Mouse (Mus musculus): Measurements from ENCODE around the gene Hspb1. TPM values are rescaled to one million over a fixed set of nuclear protein-coding genes. Genes with fewer than 3 reads are reported as not detected.
A peak's percentile ranks its signal among the peaks of the same experiment; 100 is the strongest.

Hspb1 gene
- polyA plus RNA-seq, 1 experiment from 2014 or later, result 20.3 TPM

DNA sequence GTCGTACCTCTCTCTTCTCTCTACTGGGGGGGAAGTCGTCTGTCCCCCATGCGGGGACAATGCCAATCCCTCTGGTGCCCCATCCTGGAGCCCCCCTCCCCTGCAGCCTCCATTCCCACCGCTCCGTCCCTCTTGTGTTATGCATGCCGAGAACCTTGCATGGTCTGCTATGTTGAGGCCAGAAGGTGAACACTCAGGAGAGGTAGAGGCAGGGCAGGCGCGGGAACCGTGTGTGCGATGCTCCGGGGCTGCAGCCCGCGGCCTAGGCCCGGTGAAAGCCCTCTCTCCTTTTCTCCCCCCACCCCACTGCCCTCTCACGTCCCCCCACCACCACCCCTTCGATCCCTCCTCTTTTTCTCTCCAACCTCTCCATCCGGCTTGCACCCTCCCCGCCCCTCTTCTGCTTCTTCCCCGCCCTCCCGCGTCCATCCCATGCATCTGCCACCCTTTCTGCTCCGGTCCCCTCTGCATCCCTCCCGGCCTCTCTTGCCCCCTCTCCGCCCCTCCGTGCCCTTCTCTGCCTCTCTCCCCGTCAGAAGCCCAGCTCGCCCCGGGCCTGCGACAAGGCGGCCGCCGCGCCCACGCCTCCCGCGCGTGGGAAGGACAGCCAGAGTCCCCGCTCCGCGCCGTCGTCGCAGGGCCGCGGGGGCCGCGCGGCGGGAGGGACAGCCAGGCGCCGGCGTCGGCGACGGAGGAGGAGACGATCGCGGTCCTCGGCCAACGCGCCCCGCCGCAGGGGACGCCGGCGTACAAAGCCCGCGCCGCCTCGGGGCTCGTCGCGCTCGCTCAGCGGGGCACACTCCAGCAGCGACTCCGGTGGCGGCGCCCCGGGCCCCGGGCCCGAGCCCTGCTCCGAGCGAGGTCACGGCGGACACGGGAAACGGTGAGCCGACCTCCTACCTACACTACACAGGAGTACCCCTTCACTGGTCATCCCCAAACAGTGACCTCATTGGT lies 19.8 kb upstream of the Hspb1 start:
- Histone ChIP-seq H3K27ac (replicated peaks) (peak overlapping the region; percentile 72), H3K4me3 (peak overlapping the region; percentile 53), H3K9ac (replicated peaks) (peak overlapping the region; percentile 71), H3K36me3 (no peaks in the 10 kb centered on the region), H3K9me3 (0 out of 2 replicates have a peak, but pooled peaks cover 5% of the 10 kb centered on the region), H3K27me3 (peaks cover 81% of the 10 kb centered on the region), H3K4me2 (replicated peaks) (peak overlapping the region; percentile 86), H3K4me1 (peaks cover 20% of the 10 kb centered on the region)
- WGBS, result 1% methylated on average over 83 of the region's 89 CpGs
- peak; percentile 48; the same call in 1 of the 2 replicates for ATAC-seq (ENCODE audit: low FRiP score, low read depth)

DNA sequence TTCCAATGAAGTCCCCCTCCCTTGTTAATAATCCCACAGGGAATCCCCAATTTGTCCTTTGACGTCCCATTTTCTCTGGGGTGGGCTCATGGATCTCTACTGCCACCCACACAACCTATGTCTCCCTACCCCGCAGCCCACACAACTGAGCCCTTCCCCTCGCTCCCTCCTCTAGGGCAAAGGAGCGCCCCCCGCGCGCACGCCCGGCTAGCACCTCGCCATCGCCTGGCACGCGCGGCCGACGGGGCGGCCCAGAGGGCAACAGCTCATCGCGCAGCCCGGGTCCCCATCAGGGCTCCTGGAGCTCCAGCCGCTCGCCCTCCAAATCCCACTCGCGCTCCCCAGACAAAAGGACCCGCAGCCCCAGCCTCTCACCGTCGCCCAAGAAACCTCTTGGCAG lies 19.1 kb upstream of the Hspb1 start:
- WGBS, result 2% methylated on average over 27 of the region's 27 CpGs
- peak; percentile 41; the same call in 1 of the 2 replicates for ATAC-seq (ENCODE audit: low FRiP score, low read depth)
- Histone ChIP-seq H3K36me3 (no peaks in the 10 kb centered on the region), H3K4me2 (replicated peaks) (peak overlapping the region; percentile 86), H3K9me3 (0 out of 2 replicates have a peak, but pooled peaks cover 5% of the 10 kb centered on the region), H3K9ac (replicated peaks) (peak overlapping the region; percentile 71; the same call in 1 of the 2 replicates), H3K27ac (replicated peaks) (0 out of 2 replicates have a peak overlapping the region, but pooled peaks have one; percentile 72), H3K27me3 (peaks cover 81% of the 10 kb centered on the region), H3K4me1 (peaks cover 24% of the 10 kb centered on the region), H3K4me3 (peak overlapping the region; percentile 53)

DNA sequence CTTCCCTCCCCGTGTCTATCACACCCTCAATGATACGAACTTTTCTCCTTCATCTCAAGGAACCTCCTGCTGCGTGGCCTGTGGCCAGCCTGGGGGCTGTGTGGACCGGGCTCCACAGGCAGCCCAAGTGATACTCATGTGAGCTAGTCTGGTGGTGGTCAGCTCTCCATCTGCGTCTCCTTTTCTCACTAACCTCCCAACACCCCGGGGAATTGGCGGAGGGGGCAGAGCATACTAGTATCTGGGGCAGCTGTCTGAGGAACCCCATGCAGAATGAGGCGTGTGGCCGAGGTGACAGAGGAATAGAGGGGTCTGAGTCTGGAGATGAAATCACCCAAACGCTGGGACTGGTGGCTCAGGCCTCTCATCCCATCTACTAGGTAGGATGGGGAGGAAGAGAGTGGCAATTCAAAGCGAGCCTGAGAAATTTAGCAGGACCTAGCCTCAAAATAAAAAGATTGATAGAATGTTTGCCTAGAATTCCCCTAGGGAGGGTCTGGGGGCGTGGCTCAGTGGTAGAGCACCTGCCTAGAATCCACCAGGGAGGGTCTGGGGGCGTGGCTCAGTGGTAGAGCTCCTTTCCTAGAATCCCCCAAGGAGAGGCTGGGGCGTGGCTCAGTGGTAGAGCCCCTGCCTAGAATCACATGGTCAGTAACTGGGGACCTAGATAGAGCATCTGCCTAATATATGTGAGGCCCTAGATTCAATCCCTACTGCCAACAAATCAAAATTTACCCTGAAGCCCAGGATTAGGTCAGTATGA lies 17.9 kb upstream of the Hspb1 start:
- H3K4me2 ChIP-seq (replicated peaks), result no peak overlapping the region
- H3K4me3 ChIP-seq, result no peak overlapping the region
- H3K4me1 ChIP-seq, result peaks cover 24% of the 10 kb centered on the region
- 61% methylated on average over 14 of the region's 14 CpGs for WGBS
- H3K36me3 ChIP-seq, result no peaks in the 10 kb centered on the region
- peaks cover 72% of the 10 kb centered on the region for H3K27me3 ChIP-seq
- H3K27ac ChIP-seq (replicated peaks), result no peak overlapping the region
- H3K9me3 ChIP-seq, result no peaks in the 10 kb centered on the region
- no peak for ATAC-seq (ENCODE audit: low FRiP score, low read depth)
- H3K9ac ChIP-seq (replicated peaks), result no peak overlapping the region

DNA sequence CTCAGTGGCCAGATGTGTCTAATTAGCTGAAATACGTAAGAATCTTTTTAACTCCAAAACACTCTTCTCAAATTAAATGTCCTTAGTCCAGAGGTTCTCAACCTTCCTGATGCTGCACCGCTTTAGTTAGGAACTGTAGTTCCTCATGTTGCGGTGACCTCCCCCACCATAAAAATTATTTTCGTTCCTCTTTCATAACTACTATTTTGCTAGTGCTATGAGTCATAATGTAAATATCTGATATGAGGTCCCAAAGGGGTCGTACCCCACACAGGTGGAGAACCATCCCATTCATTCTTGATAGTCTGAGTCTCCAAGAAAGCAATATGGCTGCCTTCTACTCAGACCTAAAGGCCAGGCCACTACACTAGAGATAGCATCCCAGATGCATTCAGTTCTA lies 17.2 kb upstream of the Hspb1 start:
- Histone ChIP-seq H3K9ac (replicated peaks) (no peak overlapping the region), H3K9me3 (no peaks in the 10 kb centered on the region), H3K27me3 (peaks cover 65% of the 10 kb centered on the region), H3K36me3 (no peaks in the 10 kb centered on the region), H3K27ac (replicated peaks) (no peak overlapping the region), H3K4me2 (replicated peaks) (no peak overlapping the region), H3K4me3 (no peak overlapping the region), H3K4me1 (peaks cover 24% of the 10 kb centered on the region)
- ATAC-seq (ENCODE audit: low FRiP score, low read depth), result no peak
- 92% methylated on average over 5 of the region's 5 CpGs for WGBS

DNA sequence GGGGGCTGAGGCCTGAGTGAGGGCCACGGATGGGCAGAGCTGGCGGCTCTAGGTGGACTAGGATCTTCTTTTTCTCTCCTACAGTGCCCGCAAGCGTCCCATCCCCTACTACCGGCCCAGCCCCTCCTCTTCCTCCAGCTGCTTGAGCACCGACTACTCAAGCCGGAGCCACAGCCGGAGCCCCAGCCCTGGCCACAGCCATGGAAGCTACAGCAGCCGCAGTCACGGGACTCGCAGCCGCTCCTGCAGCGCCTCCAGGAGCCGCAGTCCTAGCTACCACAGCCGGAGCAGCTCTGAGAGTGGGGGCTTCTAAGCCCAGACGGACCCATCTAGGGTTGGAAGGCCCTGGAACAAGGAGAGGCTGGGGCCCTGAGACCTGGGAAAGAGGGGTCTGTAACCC lies 14.7 kb upstream of the Hspb1 start:
- Histone ChIP-seq H3K4me3 (no peak overlapping the region), H3K4me2 (replicated peaks) (no peak overlapping the region), H3K9me3 (no peaks in the 10 kb centered on the region), H3K36me3 (no peaks in the 10 kb centered on the region), H3K27ac (replicated peaks) (no peak overlapping the region), H3K27me3 (peaks cover 48% of the 10 kb centered on the region), H3K9ac (replicated peaks) (no peak overlapping the region), H3K4me1 (peaks cover 25% of the 10 kb centered on the region)
- 15% methylated on average over 16 of the region's 16 CpGs for WGBS
- no peak for ATAC-seq (ENCODE audit: low FRiP score, low read depth)

DNA sequence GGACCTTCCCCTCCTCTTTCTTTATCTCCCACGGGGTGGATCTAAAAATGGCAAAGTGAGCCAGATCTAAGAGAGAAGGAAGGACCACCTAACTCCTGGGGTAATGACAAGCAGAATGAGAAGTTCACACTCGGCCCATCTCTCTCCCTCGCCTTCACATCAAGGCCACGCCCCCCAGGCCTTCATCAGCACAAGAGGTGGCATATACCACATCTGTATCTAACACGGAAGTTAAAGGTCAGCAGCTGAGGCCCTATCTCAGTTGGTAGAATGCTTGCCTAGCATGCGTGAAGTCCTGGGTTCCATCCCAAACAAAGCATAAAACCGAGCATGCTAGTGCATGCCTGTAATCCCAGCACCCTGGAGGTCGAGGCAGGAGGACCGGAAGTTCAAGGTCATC lies 14.0 kb upstream of the Hspb1 start:
- no peak overlapping the region for H3K4me2 ChIP-seq (replicated peaks)
- H3K27ac ChIP-seq (replicated peaks), result no peak overlapping the region
- H3K9ac ChIP-seq (replicated peaks), result no peak overlapping the region
- ATAC-seq (ENCODE audit: low FRiP score, low read depth), result no peak
- H3K27me3 ChIP-seq, result peaks cover 41% of the 10 kb centered on the region
- peaks cover 20% of the 10 kb centered on the region for H3K4me1 ChIP-seq
- H3K4me3 ChIP-seq, result no peak overlapping the region
- WGBS, result 65% methylated on average over 9 of the region's 9 CpGs
- H3K36me3 ChIP-seq, result no peaks in the 10 kb centered on the region
- H3K9me3 ChIP-seq, result no peaks in the 10 kb centered on the region

DNA sequence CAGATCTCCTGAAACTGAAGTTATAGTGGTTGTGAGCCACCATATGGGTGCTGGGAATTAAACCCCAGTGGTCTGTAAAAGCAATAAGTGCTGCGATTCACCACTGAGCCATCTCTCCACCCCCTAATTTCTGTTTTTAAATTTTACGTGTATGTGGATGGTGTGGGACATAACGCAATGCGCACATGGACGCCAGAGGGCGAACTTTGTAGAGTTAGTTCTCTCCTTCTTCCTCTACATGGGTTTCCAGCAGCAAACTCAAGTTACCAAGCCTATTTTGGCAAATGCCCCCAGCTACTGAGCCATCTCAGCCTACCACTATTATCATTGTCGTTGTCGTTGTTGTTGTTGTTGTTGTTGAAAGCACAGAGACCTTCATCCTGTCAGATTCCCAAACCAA lies 10.5 kb upstream of the Hspb1 start:
- Histone ChIP-seq H3K4me2 (replicated peaks) (peak overlapping the region; percentile 54), H3K9me3 (no peaks in the 10 kb centered on the region), H3K4me1 (peaks cover 16% of the 10 kb centered on the region), H3K4me3 (no peak overlapping the region), H3K36me3 (no peaks in the 10 kb centered on the region), H3K27me3 (peaks cover 10% of the 10 kb centered on the region; the same call in 1 of the 2 replicates), H3K9ac (replicated peaks) (no peak overlapping the region; the same call in 1 of the 2 replicates), H3K27ac (replicated peaks) (no peak overlapping the region)
- ATAC-seq (ENCODE audit: low FRiP score, low read depth), result no peak
- WGBS, result 21% methylated on average over 8 of the region's 8 CpGs

DNA sequence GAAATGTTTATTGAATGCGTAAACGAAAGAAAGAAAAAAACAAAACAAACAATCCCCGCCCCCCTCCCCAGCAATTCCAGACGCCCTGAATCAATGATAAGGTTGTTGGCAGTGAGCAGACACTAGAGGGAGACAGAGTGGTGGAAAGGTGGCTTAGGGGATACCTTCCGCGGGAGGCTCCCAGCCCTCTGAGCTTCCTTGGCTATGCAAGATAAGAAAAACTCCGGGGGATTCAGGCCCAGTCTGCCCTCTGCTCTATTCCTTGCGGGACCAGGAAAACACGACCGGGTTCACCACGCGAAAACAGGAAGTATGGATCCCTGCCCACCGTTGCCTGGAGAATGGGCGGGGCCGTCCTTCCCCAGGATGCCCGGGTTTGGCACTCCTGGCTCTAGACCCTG lies 9.9 kb upstream of the Hspb1 start:
- H3K4me2 ChIP-seq (replicated peaks), result peak overlapping the region; percentile 54
- H3K36me3 ChIP-seq, result no peaks in the 10 kb centered on the region
- WGBS, result under 1% methylated on average over 16 of the region's 16 CpGs
- peak overlapping the region; percentile 37; the same call in 1 of the 2 replicates for H3K9ac ChIP-seq (replicated peaks)
- ATAC-seq (ENCODE audit: low FRiP score, low read depth), result no peak
- peaks cover 15% of the 10 kb centered on the region for H3K4me1 ChIP-seq
- peaks cover 7% of the 10 kb centered on the region; the same call in 1 of the 2 replicates for H3K27me3 ChIP-seq
- no peaks in the 10 kb centered on the region for H3K9me3 ChIP-seq
- no peak overlapping the region for H3K27ac ChIP-seq (replicated peaks)
- peak overlapping the region; percentile 36 for H3K4me3 ChIP-seq

DNA sequence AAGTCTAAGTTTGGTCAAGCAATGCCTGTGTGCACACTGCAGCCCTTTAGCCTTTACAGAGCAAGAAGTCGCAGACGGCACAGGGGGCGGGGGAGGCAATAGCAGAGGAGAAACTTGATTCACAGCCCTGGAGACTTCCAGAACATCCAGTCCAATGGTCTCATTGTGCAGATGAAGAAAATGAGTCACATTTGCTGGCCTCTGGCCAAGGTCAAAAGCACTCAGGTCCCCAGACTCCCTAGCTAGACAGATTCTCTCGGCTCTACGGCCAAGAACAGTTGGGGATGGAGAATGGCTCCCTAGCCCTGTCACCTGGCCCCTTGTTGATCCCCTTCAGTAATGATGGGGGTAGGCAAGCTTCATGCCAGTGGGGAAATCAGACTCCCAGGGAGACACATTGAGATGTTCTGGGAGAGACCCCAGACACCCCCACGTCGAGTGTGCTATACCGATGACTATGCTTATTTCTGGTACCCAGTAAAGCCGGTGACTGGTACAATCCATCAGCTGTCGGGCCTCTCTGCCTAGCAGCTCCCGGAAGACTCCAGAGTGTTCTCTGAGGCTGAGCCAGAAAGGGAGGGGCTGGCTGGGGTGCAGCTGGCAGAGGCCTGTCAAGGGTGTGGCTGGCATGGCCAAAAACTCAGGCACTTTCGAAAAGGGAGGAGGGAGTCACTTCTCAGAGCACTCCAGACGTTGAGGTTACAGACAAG lies 8.1 kb upstream of the Hspb1 start:
- ATAC-seq (ENCODE audit: low FRiP score, low read depth), result no peak
- Histone ChIP-seq H3K9ac (replicated peaks) (no peak overlapping the region), H3K4me1 (peaks cover 10% of the 10 kb centered on the region), H3K27ac (replicated peaks) (no peak overlapping the region), H3K4me2 (replicated peaks) (no peak overlapping the region), H3K4me3 (no peak overlapping the region), H3K36me3 (no peaks in the 10 kb centered on the region), H3K27me3 (no peaks in the 10 kb centered on the region), H3K9me3 (no peaks in the 10 kb centered on the region)
- 68% methylated on average over 13 of the region's 13 CpGs for WGBS

DNA sequence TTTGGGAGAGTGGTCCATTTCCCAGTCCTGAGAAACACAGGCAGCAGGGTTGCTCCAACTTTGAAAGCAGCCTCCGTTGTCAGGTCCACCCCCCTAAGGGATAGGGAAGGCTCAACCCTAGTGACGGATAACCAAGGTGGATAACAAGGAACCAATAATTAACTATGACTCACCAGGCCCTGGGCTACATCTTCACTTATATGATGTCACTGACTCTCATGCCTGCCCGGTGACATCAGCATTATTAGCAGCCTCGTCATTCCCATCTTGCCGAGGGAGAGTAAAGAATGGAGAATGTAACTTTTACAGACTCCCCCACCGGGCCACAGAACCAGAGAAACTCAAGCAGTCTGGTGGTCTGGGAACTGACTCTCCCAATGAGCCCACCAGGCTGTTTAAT lies 3.1 kb upstream of the Hspb1 start:
- Histone ChIP-seq H3K27me3 (peaks cover 37% of the 10 kb centered on the region), H3K4me2 (replicated peaks) (no peak overlapping the region), H3K36me3 (no peaks in the 10 kb centered on the region), H3K4me3 (no peak overlapping the region), H3K4me1 (peaks cover 9% of the 10 kb centered on the region), H3K9ac (replicated peaks) (no peak overlapping the region), H3K9me3 (no peaks in the 10 kb centered on the region), H3K27ac (replicated peaks) (no peak overlapping the region)
- 72% methylated on average over 6 of the region's 6 CpGs for WGBS
- ATAC-seq (ENCODE audit: low FRiP score, low read depth), result no peak

DNA sequence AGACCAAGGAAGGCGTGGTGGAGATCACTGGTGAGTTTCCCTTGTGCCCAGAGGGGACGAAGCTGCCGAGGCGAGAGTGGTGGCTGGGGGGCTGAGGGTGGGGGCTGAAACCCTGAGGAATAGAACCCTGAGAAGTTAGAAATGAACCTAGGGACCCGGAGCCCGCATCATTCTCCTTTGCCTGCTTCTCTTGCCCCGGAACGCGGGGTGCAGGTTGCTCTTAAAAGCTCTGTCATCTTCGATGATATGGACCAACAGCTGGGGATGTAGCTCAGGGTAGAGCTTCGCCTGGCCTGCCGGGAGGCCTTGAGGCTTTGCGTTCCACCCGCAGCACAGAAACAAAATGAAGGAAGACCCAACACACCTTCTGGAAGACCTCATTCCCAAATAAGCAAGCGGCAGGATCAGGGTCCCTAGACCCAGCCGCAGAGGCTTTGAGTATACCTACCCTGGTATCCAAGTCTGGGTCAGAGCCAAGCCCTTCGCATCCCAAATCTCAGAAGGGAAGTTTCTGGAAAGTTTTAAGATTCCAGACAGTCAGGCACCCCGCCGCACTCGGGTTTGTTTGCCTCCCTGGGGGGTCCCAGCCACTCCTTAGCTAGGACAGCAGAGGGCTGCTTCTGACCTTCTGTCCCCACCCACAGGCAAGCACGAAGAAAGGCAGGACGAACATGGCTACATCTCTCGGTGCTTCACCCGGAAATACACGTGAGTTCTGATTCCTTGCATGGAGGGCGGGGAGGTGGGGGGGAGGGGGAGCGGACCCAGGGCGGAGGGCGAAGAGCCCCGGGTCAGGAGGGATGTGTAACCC lies 891 bp downstream of the Hspb1 start:
- no peak for ATAC-seq (ENCODE audit: low FRiP score, low read depth)
- Histone ChIP-seq H3K36me3 (no peaks in the 10 kb centered on the region), H3K9ac (replicated peaks) (no peak overlapping the region), H3K4me2 (replicated peaks) (peak overlapping the region; percentile 2; the same call in 1 of the 2 replicates), H3K4me1 (peaks cover 9% of the 10 kb centered on the region), H3K9me3 (no peaks in the 10 kb centered on the region), H3K4me3 (no peak overlapping the region), H3K27ac (replicated peaks) (no peak overlapping the region), H3K27me3 (peaks cover 53% of the 10 kb centered on the region)
- 3% methylated on average over 30 of the region's 30 CpGs for WGBS
